Mouse (Mus musculus) thymus, adult 18-20 months (tissue): ENCODE data around the gene Cxcl5.
"Not testable (repeated sequence)": the region's sequence is repeated elsewhere in the genome, so short reads cannot be mapped to it uniquely, and the experiment has no call there.

ENCODE experiments used
- DNase-seq, 2 experiments: peaks; one replicate each; pipeline ENCODE4 v3.0.0; 2022; ENCODE audit warnings: mixed read lengths in 2 of 2

Cxcl5 gene

DNA sequence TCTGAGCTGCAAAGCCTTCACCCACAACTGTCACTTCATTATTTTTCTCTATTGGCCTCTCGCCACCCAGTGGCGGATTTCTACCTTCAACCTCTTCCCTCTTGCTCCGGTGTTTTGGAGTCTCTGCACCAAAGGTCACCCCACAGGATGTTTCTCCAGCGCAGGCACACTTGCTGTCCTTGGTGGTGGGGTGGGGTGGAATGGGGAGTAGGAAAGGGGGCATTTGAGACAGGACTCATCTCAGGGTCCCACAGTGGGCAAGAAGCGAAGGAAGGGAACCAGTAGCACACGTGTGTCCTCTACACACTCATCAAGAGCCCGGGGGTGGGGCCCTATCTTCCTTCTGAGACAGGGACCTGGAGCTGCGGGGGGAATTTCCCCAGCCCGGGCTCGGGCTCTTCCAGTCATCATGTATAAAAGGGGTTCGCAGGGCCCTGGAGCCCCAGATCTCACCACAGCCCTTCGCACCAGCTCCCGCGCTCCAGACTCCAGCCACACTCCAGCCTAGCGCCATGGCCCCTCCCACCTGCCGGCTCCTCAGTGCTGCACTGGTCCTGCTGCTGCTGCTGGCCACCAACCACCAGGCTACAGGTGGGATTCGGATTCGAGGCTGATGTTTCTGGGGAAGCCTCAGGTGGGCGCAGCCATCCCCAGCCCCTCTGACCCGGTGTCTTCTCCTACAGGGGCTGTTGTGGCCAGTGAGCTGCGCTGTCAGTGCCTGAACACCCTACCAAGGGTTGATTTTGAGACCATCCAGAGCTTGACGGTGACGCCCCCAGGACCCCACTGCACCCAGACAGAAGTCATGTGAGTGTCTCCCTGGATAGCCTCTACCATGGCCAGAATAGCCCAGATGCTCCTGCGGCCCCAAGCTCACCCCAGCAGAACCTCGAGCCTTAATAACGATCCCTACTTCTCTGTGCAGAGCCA, 26.8 kb downstream of the Cxcl5 start, which contains the start of gene Cxcl3:
Cxcl3 (plus strand) TSS at position 445 of the 930 bp plus-strand sequence.
- DNase-seq, result no peak

DNA sequence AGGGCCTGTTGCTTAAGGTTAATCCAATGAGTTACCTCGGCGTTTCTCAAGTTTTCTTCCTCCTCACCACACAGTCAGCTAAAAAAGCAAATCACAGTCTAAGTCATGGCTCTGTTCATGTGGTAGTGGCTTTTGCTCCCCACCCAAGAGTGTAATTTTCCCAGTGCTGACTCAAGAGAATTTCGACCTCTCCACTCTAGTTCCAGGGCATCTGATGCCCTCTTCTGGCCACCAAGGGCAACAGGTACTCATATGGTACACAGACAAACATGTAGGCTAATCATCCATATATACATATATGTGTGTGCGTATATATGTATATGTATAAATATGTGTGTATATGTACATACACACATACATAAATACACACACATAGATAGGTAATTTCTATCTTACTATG, 29.0 kb downstream of the Cxcl5 start:
- DNase-seq, result no peak

DNA sequence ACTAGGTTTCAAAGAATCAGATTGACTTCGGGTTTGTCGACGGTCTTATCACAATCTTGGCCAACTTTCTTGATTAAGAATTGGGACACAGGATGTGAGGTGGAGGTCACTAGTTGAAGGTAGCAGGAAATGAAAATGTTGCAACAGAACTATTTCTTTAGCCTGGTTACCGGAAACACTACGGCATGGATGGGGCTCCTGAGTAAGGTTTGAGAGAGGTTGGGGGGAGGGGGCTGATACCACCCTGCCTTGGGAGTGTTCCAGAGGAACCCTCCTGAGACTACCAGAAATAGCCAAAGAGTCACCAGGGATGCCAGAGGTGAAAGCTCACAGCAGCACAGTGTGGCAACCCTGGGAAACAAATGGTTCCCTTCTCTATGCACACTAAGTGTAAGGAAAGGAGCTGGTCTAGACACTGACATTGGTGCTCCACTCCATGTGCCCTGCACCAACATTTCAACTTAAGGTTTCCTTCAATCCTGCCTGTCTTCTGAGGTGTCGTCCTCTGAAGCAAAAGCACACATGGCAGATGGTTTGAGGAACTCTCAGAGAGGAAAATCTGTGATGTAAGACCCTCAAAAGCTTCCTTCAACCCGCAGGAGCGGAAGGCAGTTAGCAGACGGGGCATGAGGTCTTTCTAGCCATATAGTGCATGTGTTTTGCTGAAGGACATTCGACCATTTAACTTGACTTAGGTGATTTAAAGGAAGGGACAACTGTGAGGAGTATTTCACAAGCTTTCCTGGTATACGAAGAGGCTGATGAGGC, 30.3 kb downstream of the Cxcl5 start:
- no peak for DNase-seq

DNA sequence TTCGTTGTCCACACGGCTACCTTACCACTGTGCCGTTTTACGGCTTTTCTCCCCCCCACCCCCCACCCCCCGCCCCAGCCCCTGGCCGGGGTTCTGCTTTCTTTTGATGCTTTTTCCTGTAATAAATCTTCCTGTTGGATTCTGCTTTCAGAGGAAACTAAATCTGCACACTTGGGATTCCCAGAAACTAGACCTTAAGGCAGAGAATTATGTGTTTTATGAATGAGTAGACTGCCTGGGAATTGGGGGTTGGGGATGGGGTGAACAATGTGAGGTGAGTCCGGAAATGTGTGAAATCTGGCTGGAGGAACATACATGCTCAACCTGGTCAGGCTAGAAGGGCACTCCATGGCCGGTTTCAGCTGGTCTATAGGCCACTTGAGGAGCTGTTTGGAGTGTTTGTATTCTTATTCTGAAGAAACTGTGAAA, 30.9 kb downstream of the Cxcl5 start:
- no peak for DNase-seq

DNA sequence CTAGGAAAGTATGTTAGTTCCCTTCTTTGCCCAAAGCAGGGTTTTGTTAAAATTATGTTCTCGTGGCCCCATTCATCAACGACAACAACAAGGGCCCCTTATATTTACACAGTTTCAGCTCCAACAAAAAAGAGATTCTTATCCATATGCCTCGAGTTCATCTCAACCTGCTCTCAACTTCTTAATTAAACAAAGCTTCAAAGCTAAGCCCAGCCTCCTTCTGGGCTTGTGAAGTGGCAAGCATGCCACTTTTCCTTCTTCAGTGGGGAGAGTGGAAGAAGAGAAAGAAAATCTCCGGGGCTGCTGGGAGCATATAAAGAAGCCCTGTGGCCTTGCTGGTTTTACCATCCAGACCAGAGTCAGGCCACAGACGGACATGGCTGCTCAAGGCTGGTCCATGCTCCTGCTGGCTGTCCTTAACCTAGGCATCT, 35.0 kb downstream of the Cxcl5 start, which contains the start of gene Cxcl15:
Cxcl15 (plus strand) TSS at position 340 of the 431 bp plus-strand sequence.
- no peak for DNase-seq

DNA sequence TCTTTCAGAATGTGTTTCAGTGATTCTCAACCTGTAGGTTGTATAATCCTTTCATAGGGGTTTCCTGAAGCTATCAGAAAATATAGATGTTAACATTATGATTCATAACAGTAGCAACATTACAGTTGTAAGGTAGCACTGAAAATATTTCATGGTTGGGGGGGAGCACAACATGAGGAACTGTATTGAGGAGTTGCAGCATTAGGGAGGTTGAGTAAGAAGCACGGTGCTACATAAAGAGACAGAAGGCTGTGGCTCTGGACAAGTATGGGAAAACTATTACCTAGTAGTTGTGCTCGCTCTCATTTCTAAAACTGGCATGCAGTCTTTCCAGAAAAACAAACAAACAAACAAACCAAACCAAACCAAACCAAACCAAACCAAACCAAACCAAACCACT, 36.2 kb downstream of the Cxcl5 start:
- DNase-seq, result not testable (repeated sequence)

DNA sequence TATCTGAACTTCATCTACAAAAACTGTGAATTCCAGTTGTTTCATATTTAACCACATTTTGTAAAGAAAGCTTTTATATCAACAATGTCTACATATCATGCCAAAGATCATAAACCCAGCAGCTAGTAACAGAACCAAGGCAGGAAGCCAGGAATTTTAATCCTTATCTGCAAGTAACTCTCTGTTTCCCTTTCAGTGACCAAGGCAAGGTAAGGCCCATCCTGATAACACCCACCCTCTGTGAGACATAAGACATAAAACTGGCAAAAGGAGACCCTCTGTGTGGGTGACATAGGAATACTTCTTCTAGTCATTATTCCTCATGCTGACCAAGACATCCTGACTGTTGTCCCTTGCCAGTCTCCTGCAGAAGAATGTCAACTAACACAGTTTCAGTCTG, 45.4 kb downstream of the Cxcl5 start:
- DNase-seq, result no peak

DNA sequence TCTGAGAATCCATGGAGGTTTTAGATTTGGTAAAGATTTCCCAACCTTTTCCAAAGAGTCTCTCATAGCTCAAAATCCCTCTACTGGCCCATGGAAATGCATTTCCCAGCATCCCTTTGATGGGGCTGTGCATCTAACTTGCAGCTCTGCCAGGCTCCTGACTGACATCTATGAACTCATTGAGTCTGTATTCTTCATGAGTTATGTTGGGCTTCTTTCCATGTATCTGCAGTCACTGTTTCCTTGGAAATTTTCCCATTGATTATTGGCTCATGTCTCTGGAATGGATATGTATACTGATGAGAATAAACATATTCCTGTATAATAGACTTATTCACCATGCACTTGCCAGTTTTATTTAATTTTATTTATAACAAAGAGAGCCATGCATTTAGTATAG, 46.9 kb downstream of the Cxcl5 start:
- DNase-seq, result no peak

DNA sequence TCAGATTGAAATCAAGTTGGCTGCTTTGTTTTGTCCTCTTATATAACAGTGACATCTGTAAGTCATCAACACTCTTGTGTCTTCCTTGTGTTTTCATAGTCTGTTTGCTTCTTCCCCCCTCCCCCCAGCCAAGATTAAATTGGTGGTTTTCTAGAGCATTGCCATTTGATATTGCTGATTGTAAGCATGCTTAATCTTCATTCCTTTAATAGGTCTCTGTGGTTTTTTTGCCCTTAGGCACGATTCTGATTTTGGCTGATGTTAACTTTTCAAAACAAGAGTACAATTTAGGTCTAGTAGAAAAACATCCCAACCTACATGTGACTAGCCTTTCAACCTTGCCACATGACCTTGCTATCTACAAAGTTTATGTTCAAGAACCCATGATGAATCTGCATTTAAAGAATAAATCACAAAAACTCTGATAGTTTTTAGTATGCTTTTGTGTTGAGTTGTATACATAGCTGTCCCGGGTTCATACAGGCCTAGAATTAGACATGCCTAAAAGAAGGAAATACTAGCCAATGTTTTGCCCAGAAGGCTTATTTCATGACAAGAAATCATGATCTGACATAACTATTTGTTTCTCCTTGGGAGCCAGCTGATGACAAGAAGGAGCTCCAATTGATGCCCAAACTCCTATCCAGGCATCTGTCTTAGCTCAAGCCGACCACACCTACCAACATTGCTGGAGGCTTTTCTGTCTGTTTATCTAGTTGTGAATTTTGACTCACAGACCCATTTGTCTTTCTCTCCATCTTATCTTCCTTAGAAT, 48.2 kb downstream of the Cxcl5 start:
- no peak for DNase-seq
